ENCODE assay signal across 9 mouse cellular contexts in the genomic region with DNA sequence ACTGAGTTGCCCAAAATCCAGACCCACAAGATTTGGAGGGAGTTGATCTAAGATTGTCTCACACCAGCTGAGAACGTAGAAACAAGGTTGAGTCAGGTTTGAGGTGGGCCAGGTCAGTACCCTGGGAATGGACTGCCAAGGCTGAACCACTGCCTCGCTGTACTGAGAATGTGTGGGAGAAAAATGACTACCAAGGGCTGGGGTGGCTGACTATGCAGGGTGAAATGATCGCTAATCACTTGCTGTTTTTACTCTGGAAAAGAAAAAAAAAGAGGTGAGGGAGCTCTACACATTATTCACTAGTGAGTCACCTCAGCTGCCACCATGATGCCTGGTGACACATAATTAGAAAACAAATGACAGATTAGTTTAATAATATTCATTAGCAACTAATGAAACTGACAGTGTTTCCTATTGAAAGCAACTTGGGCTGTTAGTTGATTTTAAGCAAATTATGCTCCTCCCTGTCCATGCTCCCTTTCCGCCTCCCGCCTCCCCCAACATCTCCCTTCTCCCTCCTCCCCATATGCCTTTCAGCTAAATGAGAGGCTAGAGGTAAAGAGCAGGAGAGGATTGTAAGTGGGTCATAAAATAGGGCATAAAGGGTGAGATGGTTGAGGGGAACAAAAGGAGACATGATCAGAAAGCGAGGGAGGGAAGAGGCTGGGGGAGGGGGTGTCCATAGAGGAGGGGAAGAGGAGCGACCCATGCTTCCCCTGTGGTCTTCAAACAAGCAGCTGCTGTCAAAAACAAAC.
DNase-seq lines count a peak whose midpoint lies in the region; ATAC-seq lines count a peak whose summit lies in the region.
"Had no signal": no experiment of that assay in that cellular context is flagged by ENCODE, and none has a peak within 500 bp of the region (broad histone marks: within the 10 kb centered on the region; RNA-seq: fewer than 3 reads in every experiment).

No protein-coding gene starts in this region.

- peak overlapping the region; percentile 34 for H3K4me2 ChIP-seq in hindbrain, embryonic 13.5 days
- peak overlapping the region; percentile 39 for H3K4me2 ChIP-seq in neural tube, embryonic 15.5 days

- DNase-seq in embryo, embryonic 10 days (ENCODE audit: low spot score), result peak; percentile 29
- DNase-seq in embryo, embryonic 10.5 days (ENCODE audit: low spot score), result no peak
- peak; percentile 4 for DNase-seq in right cerebral cortex, adult 18-20 months
- DNase-seq in right cerebral cortex, postnatal 14 days, result no peak
- no peak for DNase-seq in testis, postnatal 10 days (ENCODE audit: low spot score)
- DNase-seq in ovary, postnatal 10 days (ENCODE audit: low spot score), result no peak
- DNase-seq: gastrocnemius, postnatal 10 days had no signal

- H3K36me3 ChIP-seq in hindbrain, embryonic 13.5 days, result no peaks in the 10 kb centered on the region
- no peaks in the 10 kb centered on the region for H3K36me3 ChIP-seq in neural tube, embryonic 15.5 days

- H3K9ac ChIP-seq in hindbrain, embryonic 13.5 days, result no peak overlapping the region
- no peak overlapping the region for H3K9ac ChIP-seq in neural tube, embryonic 15.5 days (replicated peaks)

- no peaks in the 10 kb centered on the region for H3K27me3 ChIP-seq in hindbrain, embryonic 13.5 days
- H3K27me3 ChIP-seq in neural tube, embryonic 15.5 days (replicated peaks), result no peaks in the 10 kb centered on the region

- peaks cover 37% of the 10 kb centered on the region for H3K4me1 ChIP-seq in hindbrain, embryonic 13.5 days (replicated peaks)
- H3K4me1 ChIP-seq in neural tube, embryonic 15.5 days, result peaks cover 27% of the 10 kb centered on the region

- no peak overlapping the region for H3K4me3 ChIP-seq in hindbrain, embryonic 13.5 days
- no peak overlapping the region for H3K4me3 ChIP-seq in neural tube, embryonic 15.5 days (replicated peaks)

- H3K9me3 ChIP-seq in hindbrain, embryonic 13.5 days, result no peaks in the 10 kb centered on the region
- H3K9me3 ChIP-seq in neural tube, embryonic 15.5 days (replicated peaks), result no peaks in the 10 kb centered on the region

- 24% methylated on average over 7 of the region's 7 CpGs for WGBS in hindbrain, embryonic 13.5 days
- WGBS in neural tube, embryonic 15.5 days, result 14% methylated on average over 7 of the region's 7 CpGs

- peak overlapping the region; percentile 80 for H3K27ac ChIP-seq in hindbrain, embryonic 13.5 days
- H3K27ac ChIP-seq in neural tube, embryonic 15.5 days (replicated peaks), result peak overlapping the region; percentile 67

- ATAC-seq in hindbrain, embryonic 13.5 days (ENCODE audit: low FRiP score), result peak; percentile 66
- ATAC-seq in neural tube, embryonic 15.5 days (ENCODE audit: low FRiP score), result peak; percentile 39

Comparison
In these comparisons a context has a peak if more than half of its experiments do, and no peak if none do; other contexts are left out.
1. DNase-seq: peak in embryo, embryonic 10 days (single experiment) and right cerebral cortex, adult 18-20 months (single experiment); none in embryo, embryonic 10.5 days (single experiment), right cerebral cortex, postnatal 14 days (single experiment), testis, postnatal 10 days (single experiment) and ovary, postnatal 10 days (single experiment).